Mouse (Mus musculus): ENCODE measurements around the gene Ccdc14.
"Not testable (repeated sequence)": the region's sequence is repeated elsewhere in the genome, so short reads cannot be mapped to it uniquely, and the experiment has no call there.

The Ccdc14 gene

GRCm38 (mm10) chr16:34725156-34725555 is 34.7 kb downstream of the Ccdc14 start:
- DNase-seq = no peak

GRCm38 (mm10) chr16:34728610-34729009 is 38.2 kb downstream of the Ccdc14 start:
- DNase-seq = not testable (repeated sequence)

GRCm38 (mm10) chr16:34729371-34729770 is 39.0 kb downstream of the Ccdc14 start:
- DNase-seq = no peak

GRCm38 (mm10) chr16:34738656-34739233 is 48.3 kb downstream of the Ccdc14 start:
- DNase-seq = no peak

- DNase-seq = peak in 1 of 2 experiments; percentile 54
Observed at GRCm38 (mm10) chr16:34742930-34743329, 52.5 kb downstream of the Ccdc14 start.

- peak; percentile 95 to 96 for DNase-seq
Observed at GRCm38 (mm10) chr16:34745065-34745585, 54.7 kb downstream of the Ccdc14 start, which contains the start of gene Mylk. Gene Mylk (plus strand): TSS chr16:34745210.

- no peak for DNase-seq
Observed at GRCm38 (mm10) chr16:34748081-34748720, 57.8 kb downstream of the Ccdc14 start.

- DNase-seq = no peak
Observed at GRCm38 (mm10) chr16:34749536-34749935, 59.1 kb downstream of the Ccdc14 start.

- DNase-seq = no peak
Observed at GRCm38 (mm10) chr16:34752026-34752425, 61.6 kb downstream of the Ccdc14 start.

GRCm38 (mm10) chr16:34752977-34753376 is 62.6 kb downstream of the Ccdc14 start:
- no peak for DNase-seq

- DNase-seq = no peak
Observed at GRCm38 (mm10) chr16:34756991-34757390, 66.6 kb downstream of the Ccdc14 start.

GRCm38 (mm10) chr16:34758205-34758604 is 67.8 kb downstream of the Ccdc14 start:
- no peak for DNase-seq

GRCm38 (mm10) chr16:34763959-34764591 is 73.7 kb downstream of the Ccdc14 start:
- DNase-seq = no peak

- DNase-seq = no peak
Observed at GRCm38 (mm10) chr16:34765666-34766065, 75.2 kb downstream of the Ccdc14 start.

- DNase-seq = no peak
Observed at GRCm38 (mm10) chr16:34766193-34766592, 75.8 kb downstream of the Ccdc14 start.

- no peak for DNase-seq
Observed at GRCm38 (mm10) chr16:34767443-34767842, 77.0 kb downstream of the Ccdc14 start.

GRCm38 (mm10) chr16:34768436-34768835 is 78.0 kb downstream of the Ccdc14 start:
- no peak for DNase-seq

- no peak for DNase-seq
Observed at GRCm38 (mm10) chr16:34770127-34770526, 79.7 kb downstream of the Ccdc14 start.

GRCm38 (mm10) chr16:34772445-34773032 is 82.1 kb downstream of the Ccdc14 start:
- no peak for DNase-seq

Data from kidney, adult 8-10 months (tissue).